Mouse (Mus musculus): ENCODE data around the gene Mrgprh.

GRCm38 (mm10) chr17:12858072-12858471, 17.8 kb upstream of the Mrgprh start:
- TF ChIP-seq CTCF (IDR thresholded peaks at IDR 0.05; ENCODE audit: borderline replicate concordance, insufficient read depth, low read length): no peak
- TF ChIP-seq POLR2A (IDR thresholded peaks at IDR 0.05; ENCODE audit: low read depth, low read length): no peak

Measured in embryonic fibroblast, embryonic 13.5 days (primary cell).